Mouse (Mus musculus) mouse trophoblast stem cell (cell line): ENCODE measurements at regions not wholly inside any gene's neighbourhood (a gene's known extent, or its start where the extent isn't known, plus 50 kb on each side); places are given as distances from the start of the nearest gene placed in this dataset.

Experiments
- in situ Hi-C, 2 experiments: fragments of 300-500 bp; cut with MseI, MboI; formaldehyde crosslinking; loops; 2 replicates in 1 of 2; 3 replicates in 1 of 2; pipeline ENCODE4 v1.15.1; 2025

DNA sequence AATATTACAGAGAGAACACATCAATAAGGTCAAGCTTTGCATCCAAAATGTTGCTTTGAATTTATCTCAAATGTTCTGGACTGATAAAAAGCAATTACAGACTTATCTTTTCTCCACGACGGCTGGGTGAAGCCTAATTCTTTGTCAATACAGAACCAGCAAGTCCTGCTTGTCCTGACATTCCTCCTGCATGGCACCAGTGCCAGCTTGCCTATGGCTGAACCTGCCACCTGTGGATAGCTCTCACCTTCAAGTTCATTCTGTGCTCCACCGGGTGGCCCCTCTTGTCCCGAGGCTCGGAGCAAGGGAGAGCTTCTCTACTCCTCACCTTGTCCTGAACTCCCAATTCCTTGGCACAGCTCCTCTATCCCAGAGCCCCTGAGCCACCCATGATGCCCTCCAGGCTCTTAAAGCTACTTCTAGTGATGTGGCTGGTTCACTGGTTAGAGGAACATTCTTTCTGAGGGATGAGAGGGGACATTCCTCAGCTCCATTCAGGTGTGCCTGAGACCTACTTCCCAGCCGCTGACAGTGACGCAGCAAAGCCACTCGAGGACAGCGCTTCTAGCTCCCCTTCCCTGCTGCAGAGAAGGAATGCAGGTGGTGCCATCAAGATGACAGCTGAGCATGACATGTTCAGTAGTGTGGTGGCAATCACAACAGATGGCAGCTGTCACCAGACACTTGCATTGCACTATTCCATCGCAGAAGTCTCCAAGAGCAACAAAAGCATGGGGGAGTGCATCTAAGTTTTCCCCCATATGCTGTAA lies 119.5 kb upstream of the Sash1 start:
- in situ Hi-C loops = no loop called here

DNA sequence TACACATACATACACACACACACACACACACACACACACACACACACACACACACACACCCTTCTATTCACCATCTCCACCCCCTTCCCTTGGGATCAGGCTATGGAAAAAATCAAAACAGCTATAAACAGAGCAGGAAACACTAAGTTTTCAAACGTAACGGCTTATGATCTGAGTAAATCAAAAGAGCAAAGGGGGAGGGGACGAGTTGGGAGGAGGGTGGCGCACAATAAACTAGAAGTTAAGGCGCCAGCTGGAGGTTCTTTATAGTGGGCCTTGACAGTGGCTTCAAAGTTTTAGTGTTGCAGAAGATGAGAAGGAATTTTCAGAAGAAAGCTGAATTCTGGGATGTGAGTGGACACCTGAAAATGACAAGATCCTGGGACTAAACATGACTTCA lies 116.4 kb upstream of the Sash1 start:
- in situ Hi-C loops = no loop called here

DNA sequence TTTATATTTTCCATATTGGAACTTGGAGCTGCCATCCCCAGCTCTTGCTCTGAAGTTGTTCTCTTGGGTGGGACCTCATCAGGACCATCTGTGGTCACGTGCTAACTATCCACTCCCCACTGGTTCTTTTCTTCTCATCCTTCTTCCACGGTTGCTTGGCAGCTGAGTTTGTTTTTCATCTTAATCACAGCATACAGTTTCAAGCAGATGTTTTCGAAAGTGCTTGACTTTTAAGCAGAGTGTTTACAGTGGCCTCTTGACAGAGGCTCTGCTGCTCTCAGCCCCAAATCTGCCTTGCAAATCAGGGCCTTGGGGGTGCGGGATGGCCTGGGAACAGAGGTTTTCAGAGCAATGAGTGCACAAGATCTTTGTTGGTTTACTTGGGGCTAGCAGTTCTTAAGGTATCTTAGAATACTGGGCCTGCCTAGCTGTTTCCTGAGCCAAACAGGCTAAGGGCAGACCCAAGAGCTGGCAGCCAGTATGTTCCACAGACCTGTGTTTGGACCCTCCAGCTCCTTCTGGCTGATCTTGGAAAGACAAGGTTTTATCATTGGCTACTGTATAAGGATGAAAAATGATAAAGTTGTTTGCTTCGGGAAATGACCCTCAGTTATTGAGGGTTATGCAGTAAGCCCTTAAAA lies 113.0 kb upstream of the Sash1 start:
- in situ Hi-C loops = no loop called here

DNA sequence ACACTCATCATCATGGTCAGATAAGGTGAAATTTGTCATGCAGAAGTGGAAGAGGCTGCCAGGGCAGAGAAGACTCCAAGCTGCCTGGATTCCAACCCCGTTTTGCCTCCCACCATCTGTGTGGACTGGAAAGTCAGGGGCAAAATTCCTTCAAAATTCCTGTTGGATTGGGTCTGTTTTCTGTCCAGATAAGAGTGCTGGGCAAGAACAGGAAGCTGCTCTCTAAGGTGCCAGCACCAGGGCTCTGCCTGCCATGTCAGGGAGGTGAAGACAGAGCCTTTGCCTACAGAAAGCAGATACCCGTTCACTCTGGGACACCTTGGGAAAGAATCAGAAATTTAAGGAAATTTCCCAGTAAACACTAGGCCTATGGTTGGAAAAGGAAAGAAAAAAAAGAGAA lies 112.5 kb upstream of the Sash1 start:
- in situ Hi-C loops = no loop called here

DNA sequence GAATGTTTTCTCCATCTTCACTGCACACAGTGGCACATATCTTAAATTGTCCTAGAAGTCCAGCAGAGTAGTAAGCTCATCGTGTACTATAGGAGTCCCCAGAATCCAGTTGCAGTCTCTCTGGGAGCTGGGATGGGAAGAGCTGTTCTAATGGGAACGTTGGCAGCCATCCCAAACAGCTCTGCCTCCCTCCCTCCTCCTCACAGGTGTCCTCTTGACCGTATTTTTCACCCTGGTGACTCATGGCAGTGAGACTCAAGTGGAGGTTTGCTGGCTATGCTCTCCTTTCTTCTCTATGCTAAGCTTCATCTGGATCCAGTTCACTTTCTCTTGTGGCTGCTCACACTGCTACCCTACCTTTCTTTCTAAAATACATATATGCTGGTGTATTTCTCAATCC lies 109.2 kb upstream of the Sash1 start:
- in situ Hi-C loops = no loop called here

DNA sequence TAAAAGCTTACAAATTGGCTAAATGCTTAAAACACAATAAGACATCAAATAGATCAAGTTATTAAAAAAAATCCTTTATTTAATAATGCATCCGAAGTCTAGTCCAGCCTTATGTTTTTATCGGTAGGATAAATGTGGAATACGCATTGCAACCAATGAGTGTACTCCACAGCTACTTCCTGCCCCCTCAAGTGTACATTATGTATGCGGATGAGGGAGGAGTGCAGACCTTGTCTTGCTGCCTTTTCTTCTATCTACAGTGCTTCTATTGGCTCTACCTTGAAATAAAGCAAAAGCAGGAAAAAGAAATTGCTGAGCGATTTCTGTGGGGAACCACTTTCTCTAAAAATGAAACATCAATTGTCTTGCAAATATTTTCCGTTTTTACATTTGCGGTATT lies 100.5 kb upstream of the Sash1 start:
- in situ Hi-C loops = no loop called here

DNA sequence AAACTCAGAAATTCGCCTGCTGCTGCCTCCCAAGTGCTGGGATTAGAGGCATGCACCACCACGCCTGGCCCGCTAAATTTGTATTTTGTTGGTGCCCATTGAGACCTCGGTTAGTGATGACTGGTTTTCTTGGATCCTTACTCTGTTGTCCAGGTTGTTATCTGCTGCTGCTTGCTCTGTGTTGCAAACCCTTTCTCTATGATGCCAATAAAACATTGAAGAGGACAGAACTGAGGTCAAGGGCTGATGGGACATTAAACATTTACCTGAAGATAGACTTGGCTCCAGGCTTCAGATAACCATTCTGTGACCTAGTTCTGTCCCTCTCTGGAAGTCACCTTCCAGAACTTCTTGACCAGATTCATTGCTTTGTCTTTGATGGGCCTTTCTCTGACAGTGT lies 97.5 kb upstream of the Sash1 start:
- in situ Hi-C loops = no loop called here

DNA sequence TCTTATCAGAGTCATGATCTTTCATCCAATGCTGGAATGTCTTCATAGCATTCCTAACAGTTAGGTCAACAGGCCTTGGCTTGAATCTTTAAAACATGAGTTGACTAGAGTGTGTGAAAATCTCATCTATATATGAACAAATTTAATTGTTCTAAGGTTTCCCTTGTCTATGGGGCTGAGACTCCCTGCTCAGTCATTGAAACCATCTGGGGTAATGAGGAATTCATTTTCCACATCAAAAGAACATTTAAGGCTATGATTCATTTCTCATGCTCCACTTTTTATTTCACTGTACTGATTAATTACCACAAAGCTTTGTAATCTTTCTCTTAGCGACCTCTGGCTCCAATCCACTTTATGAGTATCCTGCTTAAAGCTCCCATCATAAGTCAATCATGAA lies 94.7 kb upstream of the Sash1 start:
- in situ Hi-C loops = no loop called here

DNA sequence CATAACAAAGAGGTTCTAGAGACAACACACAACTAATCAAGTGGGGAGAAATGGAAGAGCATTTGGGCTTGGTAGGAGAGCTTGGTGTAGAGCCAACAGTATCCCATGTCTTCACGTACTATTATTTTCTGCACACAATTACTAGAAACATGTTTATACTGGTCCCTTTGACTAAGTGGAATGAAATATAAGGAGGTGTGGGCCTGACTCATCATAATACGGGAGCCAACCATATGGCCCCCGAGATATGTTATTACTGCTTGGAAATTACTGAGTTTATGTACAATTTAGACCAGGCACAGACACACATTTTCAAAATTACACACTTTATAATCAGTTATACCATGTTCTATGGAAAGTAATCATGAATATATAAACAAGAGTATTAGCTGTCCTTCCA lies 92.7 kb upstream of the Sash1 start:
- in situ Hi-C loops = no loop called here

DNA sequence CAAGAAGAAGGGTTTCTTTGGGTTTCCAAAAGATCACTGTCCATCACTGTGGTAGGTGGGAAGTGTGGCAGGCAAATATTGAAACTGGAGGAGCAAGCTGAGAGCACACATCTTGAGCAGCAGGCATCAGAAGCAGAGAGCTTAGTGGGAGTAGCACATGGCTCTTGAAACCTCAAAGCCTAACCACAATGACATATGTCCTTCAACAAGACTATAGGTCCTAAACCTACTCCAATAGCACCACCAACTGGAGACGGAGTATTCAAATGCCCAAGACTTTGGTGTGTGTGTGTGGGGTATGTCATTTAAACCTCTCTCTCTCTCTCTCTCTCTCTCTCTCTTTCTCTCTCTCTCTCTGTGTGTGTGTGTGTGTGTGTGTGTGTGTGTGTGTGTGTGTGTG lies 88.1 kb upstream of the Sash1 start:
- in situ Hi-C loops = no loop called here

DNA sequence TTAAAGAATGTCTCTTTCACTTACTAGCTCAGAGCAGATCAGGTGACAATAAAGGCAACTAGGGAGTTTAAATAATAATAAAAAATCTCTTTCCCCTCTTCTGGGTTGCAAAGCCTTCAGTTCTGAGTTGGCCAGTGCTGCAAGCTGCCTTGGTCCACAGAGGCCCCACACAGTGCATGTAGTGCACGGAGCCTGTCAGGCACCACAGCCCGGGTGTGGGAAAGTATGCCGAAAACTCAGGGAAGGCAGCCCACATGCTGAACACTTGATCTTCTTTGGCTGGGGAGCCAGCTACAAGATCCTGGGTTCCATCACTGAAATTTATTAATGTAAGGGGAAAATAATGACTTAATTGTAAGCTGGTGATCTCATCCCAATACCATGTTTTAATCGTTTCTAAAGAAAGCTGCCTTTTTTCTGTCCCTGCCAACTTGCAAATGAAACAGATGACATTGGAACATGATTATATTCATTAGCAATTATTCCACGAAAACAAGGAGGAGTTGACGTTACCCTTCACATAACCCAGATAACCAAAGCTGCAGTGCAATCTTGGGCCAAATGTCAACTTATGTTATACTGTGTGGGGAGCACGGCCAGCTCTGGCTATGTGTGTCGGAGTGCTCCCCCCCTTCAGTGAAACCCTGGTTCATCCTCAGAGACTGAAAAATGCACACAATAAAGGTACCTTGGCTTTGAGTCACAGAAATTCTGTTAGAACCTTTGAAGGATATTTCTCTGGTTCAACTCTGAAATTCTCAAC lies 87.1 kb upstream of the Sash1 start:
- in situ Hi-C loops = no loop called here

DNA sequence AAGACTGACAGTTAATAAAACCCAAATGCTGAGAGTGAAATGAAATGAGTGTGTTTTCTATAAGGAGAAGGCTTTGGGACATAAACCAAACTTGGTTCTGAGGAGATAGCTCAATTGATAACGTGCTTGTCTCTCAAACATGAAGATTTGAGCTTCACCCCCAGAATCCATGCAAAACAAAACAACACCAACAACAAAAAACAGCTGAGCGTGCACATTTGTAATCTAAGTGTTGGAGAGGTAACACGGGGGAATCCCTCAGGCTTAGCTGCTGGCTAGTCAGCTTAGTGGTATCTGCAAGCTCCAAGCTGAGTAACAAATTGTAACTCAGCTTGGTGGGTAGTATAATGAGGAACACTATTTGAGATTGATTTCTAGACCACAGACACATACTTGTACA lies 84.9 kb upstream of the Sash1 start:
- in situ Hi-C loops = no loop called here

DNA sequence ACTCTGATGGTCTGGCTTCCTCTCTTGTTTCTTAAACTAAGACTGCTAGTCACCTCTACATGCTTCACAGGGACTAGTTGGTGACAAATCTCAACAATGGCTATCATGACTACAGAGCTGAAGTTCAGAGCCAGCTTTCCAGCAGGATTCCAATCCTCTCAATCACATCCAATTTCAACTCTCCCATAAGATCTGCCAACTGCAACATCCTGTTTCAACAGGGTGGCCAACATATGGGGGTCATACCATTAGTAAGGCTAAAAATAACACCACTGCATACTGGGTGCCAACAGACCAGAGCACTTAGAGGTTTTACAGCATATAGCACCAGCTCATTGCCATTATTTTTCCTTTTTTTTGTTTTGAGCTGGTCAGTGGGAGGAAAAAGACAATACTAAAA lies 83.7 kb upstream of the Sash1 start:
- in situ Hi-C loops = no loop called here

DNA sequence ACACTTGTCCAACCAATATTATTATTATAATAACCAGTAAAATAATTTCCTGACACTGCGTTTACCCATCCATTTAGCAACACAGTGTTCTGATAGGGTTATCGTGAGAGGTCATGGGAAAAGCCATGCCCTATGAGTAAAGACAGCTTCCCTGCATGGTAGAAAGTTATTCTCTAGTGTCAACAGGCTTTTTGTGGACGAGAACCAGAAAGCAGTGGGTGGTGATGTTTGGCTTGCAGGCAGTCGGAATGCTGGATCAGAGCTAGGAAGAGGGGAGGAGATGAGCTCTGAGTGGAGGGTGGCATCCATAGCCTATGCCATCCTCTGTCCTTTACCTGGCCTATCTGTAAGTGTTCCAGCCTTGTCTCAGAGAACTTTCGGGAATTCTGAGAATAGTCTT lies 83.1 kb upstream of the Sash1 start:
- in situ Hi-C loops = no loop called here

DNA sequence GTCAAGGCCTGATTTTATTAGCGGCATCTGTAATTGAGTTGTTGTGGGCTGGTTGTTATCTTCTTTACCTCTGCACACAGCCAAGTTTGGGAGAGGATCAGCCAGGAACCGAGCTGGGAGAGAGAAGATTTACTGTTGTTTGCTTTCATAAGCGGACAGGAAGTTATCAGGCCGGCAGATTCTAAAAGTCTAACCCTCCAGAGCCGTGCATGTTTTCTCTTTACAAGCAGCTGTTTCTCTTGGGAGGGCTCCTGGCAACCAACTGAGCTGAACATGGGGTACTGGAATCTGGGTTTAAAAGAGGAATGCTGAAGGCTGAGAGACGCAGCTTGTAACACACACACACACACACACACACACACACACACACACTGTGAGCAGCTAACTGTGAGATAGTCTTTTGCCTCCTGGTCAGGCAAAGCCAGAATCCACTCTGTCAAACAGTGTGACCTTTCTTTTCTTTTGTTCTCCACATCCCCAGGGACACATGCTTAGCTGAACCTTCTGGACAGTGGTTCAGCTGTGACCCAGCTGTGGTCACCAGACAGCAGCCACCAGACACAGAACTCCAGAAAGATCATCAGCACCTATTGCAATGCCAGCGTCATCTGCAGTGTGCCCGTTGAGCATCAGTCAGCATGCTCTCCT lies 82.5 kb upstream of the Sash1 start:
- in situ Hi-C loops = no loop called here

DNA sequence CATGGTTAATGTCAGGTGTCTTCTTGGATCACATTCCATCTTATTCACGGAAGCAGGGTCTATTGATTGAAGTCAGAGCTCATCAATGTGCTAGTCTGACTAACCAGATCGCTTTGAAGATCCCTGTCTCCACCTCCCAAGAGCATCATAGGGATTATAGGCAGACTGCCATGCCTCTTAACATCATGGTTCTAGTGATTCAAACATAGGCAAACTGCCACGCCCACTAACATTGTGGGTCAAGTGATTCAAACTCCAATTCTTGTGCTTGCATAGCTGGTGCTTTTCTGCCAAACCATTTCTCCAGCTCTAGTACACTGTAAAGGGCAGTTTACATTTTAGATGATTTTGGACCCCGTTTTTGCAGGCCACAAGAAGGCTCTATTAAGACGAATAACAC lies 77.1 kb upstream of the Sash1 start:
- in situ Hi-C loops = no loop called here

DNA sequence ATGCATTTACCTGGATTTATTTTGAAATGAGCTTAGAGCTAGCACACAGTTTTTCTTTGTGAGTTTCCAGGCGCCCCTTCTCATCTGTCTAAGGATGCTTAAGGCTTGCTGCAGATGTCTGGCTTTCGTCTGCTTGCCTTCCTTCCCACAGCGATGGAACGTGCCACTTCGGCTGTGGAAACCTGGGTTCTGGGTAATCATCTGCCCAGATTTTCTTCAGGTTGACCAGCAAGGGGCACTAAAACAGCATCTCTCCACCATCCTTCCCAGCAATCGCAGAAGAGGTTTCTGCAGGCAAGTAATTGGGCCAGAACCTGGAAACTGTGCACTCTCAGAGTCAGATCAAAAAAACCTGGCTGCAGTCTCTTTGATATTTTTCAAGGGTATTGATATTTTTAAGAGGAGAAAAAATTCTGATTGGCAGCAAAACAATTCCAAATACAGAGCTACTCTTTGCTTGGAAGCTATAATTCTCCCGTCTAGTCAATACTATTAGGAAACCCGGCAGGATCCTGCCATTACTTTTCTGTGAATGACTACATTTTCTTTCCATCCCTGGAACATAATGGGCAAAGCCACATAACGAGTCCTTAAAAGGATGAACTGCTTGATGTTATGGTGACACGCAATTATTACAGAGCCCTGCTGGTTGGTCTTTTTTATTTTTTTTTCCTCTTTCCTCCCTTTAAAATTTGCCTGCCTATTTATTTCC lies 75.2 kb upstream of the Sash1 start:
- in situ Hi-C loops = no loop called here

DNA sequence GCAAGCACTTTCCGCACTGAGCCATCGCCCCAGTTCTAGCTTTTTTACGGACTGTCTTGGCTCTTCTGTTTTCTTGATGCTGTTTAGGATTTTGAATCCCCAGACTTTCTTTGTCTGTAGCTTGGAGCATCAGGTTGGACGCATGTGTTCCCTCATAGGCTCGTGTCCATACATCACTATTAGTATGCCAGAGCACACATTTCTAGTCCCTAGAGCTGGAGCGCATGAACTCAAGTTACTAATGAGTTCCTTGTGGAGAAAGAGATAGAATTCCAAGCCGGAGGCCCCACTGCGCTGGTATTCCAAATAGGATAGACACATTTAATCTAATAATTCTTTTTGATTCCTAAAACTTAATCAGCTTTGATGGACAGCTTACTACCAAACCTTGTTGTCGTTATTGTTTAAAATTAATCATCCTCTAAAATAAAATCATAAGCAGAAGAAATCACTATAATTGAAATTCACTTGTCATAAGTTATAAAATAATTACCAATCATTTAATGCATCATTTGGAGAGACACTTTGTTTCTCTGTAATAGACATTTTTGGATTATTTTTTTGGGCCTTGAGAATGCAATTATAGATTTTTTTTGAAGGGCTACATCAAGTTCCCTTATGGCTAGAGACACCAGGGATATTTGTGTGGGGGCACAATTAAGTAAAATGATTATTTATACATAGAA lies 74.5 kb upstream of the Sash1 start:
- in situ Hi-C loops = no loop called here

DNA sequence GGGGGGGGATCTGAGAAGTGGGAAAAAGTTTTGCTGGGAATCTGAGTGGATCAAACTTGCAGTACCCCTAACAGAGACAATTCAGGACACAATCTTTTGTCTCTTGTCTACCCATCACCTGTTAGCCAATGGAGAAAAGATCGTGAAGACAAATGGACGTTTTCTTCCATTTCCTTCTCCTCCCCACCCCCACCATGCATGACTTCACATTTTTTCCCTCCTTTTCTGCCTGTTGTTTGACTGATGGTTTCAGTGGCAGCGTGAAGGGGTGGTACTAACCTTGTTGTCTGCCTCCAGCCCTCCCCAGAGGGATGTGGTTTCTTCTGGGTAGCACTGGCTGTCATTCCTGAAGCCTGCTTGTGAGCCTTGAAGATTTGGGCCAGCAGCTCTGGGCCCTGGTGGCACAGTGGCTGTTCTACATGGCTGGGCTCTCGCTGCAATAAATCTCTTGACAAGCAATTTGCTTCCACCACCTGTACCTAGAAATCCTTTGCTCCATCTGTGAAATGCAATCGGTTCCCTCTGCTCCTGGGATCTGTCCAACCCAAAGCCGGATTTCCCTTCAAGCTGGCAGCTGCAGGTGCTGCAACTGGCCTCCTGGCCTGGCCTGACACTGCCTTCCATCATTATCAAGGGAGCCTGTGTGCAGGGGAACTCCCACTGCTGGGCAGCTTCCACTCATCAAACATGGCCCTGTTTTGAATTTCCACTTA lies 69.8 kb upstream of the Sash1 start:
- in situ Hi-C loops = no loop called here

DNA sequence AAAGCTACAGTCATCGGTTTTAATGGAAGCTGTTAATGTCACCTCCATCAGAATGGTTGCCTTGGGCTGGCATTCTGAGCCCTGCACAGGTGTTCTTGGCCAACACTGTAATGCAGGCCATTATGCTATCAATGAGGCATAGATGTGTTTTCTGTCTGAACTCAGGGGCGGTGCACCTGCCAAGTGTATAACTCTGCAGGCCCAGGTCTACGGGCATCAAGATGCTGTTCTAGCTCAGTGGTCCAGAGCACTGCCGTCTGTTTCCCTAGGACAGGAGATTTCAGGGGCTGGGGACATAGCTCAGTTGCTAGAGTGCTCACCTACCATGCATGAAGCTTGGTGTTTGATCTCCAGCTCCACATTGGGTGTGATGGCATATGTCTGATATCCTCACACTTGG lies 68.1 kb upstream of the Sash1 start:
- in situ Hi-C loops = no loop called here

DNA sequence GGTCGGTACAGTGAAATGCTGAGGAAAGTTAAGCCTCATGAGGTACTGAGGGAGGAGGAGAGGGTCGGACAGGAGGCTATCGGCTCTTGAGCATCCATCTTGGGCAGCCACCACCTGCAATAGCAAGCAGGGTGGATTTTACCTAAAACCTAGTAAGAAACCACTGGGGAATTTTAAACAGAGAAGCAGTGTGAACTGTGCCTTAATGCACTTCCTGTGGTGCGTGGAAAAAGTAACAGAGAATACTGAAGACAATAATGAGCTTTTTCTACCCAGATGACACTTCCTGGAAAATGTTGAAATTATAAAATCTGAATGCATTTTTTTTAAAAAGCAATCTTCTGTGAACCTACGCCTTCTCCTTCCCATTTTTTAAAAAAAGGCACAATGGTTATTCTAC lies 67.1 kb upstream of the Sash1 start:
- in situ Hi-C loops = no loop called here
